Mouse (Mus musculus) CD4-positive naive resting alpha-beta T cell, adult 57 days (primary cell): ENCODE results near the gene Gtf2h1. TPM values are rescaled to one million over a fixed set of nuclear protein-coding genes. Genes with fewer than 3 reads are reported as not detected.

Experiments
- total RNA-seq: library from RNA; stranded (reverse); gene quantifications from one replicate; pipeline ENCODE4 v1.2.4, GENCODE M21; 2023

The Gtf2h1 gene
- 54.8 TPM for total RNA-seq

GRCm38 (mm10) chr7:46795287-46796205, at the start of gene Gtf2h1, which contains the start of gene Hps5:
Gene Gtf2h1 (plus strand): TSS chr7:46796103.
Gene Hps5 (minus strand): TSS chr7:46796064.

GRCm38 (mm10) chr7:46751490-46751889, 44.4 kb upstream of the Gtf2h1 start, which contains the start of gene Saa2:
Gene Saa2 (plus strand): TSS chr7:46751790.

GRCm38 (mm10) chr7:46840787-46841525, 45.1 kb downstream of the Gtf2h1 start, which contains the start of gene Ldha:
Gene Ldha (plus strand): TSS chr7:46841475.

GRCm38 (mm10) chr7:46860996-46861395, 65.1 kb downstream of the Gtf2h1 start, which contains the start of gene Ldhc:
Gene Ldhc (plus strand): TSS chr7:46861203.

Other genes starting within 250 kb of the Gtf2h1 start
- gene Sergef, start 156.3 kb upstream of the Gtf2h1 start, total RNA-seq = 20.0 TPM
- not detected for gene Tph1, start 123.6 kb upstream of the Gtf2h1 start, total RNA-seq
- 11.2 TPM for gene Saal1, start 85.4 kb upstream of the Gtf2h1 start, total RNA-seq
- gene Saa3, start 80.4 kb upstream of the Gtf2h1 start, total RNA-seq = 0.27 TPM
- not detected for gene Saa4, start 63.5 kb upstream of the Gtf2h1 start, total RNA-seq
- gene Saa1, start 53.1 kb upstream of the Gtf2h1 start, total RNA-seq = not detected
- gene Saa2, start 44.3 kb upstream of the Gtf2h1 start, total RNA-seq = not detected
- gene Hps5, start within 50 bp of the Gtf2h1 start, total RNA-seq = 44.3 TPM
- 294 TPM for gene Ldha, start 45.4 kb downstream of the Gtf2h1 start, total RNA-seq
- gene Ldhc, start 65.1 kb downstream of the Gtf2h1 start, total RNA-seq = not detected
- 60.4 TPM for gene Tsg101, start 123.9 kb downstream of the Gtf2h1 start, total RNA-seq
- gene Uevld, start 162.4 kb downstream of the Gtf2h1 start, total RNA-seq = 5.1 TPM
- gene Gm9999, start 187.5 kb downstream of the Gtf2h1 start, total RNA-seq = not detected
- 68.5 TPM for gene Spty2d1, start 212.3 kb downstream of the Gtf2h1 start, total RNA-seq